Mouse (Mus musculus) ZHBTc4 (cell line): ENCODE measurements around the gene Rpl22.

ENCODE experiments used
- DNase-seq: peaks from one replicate; pipeline ENCODE4 v3.0.0-alpha.2; 2011; ENCODE audit warnings: low read depth, low spot score

Rpl22 gene

GRCm38 (mm10) chr4:152325574-152326411 lies at the start of gene Rpl22:
Gene Rpl22 (plus strand): TSS chr4:152325742.
- peak; percentile 99 for DNase-seq

- peak; percentile 86 for DNase-seq
Measured at GRCm38 (mm10) chr4:152276389-152277347, 48.9 kb upstream of the Rpl22 start.

DNA sequence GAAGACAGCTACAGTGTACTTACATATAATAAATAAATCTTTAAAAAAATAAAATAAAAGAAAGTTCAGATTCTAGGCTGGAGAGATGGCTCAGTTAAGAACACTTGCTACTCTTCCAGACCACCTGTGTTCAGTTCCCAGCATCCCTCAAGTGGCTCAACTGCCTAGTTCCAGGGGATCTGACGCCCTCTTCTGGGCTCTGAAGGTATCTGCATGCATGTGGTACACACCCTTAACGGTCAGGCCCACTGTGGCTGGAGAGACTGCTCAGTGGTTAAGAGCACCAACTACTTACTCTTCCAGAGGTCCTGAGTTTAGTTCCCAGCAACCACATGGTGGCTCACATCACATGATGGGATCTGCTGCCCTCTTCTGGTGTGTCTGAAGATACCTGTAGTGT lies 47.6 kb upstream of the Rpl22 start:
- DNase-seq = peak; percentile 84

GRCm38 (mm10) chr4:152278986-152279385 lies 46.6 kb upstream of the Rpl22 start:
- DNase-seq = no peak

DNA sequence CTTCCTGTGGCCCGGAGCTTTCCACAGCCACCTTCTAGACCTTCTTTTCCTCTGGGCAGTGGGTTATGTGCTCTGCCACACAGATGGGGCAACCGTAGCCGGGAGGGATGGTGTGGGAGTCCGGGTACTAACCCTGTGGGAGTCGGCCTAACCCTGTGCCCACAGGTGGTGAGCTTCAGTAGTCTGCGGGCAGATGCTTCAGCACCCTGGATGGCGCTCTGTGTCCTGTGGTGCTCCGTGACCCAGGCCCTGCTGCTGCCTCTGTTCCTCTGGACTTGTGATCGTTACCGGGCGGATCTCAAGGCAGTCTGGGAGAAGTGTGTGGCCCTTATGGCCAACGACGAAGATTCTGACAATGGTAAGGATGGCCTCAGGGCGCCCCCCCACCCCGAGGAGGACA lies 43.9 kb upstream of the Rpl22 start:
- DNase-seq = no peak

DNA sequence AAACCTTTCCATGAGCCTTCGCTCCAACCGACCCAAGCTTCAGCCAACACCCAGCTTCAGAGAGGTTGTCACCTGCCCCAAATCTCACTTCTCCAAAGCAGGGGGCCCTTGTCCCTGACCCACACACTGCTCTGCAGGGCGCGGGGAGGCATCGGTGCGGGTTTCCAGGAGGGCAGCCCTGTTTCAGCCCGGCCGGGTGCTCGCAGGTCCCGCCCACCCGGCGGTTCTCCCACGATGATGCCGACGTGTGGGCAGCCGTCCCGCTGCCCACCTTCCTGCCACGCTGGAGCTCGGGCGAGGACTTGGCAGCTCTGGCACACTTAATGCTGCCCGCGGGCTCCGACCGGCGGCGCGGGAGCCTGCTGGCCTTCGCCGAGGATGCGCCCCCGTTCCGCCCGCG lies 42.8 kb upstream of the Rpl22 start:
- no peak for DNase-seq

GRCm38 (mm10) chr4:152283186-152283950 lies 42.2 kb upstream of the Rpl22 start:
- peak; percentile 93 for DNase-seq

GRCm38 (mm10) chr4:152285505-152285904 lies 40.0 kb upstream of the Rpl22 start:
- peak; percentile 66 for DNase-seq

GRCm38 (mm10) chr4:152286183-152286582 lies 39.4 kb upstream of the Rpl22 start:
- DNase-seq = peak; percentile 80

- DNase-seq = peak; percentile 80
Measured at GRCm38 (mm10) chr4:152286887-152287286, 38.7 kb upstream of the Rpl22 start.

DNA sequence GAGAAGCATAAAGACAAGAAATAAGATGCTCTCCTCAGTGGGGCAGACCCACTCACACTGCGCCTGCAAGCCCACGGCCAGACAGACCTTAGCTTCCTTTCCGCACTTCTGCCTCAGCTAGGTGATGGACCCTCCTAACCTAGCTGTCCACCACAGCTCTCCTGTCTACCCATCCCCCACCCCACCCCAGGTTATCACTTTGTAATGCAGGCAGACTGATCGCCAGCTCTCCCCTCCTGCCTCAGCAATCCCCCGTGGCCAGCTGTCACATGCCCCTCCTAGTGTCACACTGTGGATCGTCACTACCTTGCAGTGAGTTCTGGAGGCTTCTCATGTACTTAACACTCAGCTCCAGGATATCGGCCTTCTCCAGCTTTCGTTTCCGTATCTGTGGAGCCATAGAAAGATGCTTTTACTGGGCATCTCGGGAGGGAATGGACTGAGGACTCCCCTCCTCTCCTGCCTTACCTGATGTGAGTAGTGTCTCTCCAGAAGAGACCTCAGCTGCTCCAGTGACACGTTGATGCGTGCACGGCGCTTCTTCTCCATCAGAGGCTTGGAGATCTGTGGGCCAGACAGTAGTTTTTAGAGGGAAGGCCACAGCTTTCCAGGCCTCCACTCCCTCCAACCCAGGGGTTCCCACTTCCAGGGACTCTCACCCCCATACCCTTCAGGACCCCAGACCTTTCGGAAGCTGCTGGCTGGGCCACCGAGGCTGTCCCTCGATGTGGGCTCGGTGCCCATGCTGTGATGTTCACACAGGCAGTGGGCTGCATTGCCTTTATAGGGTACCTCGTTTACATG lies 38.0 kb upstream of the Rpl22 start:
- DNase-seq = no peak

DNA sequence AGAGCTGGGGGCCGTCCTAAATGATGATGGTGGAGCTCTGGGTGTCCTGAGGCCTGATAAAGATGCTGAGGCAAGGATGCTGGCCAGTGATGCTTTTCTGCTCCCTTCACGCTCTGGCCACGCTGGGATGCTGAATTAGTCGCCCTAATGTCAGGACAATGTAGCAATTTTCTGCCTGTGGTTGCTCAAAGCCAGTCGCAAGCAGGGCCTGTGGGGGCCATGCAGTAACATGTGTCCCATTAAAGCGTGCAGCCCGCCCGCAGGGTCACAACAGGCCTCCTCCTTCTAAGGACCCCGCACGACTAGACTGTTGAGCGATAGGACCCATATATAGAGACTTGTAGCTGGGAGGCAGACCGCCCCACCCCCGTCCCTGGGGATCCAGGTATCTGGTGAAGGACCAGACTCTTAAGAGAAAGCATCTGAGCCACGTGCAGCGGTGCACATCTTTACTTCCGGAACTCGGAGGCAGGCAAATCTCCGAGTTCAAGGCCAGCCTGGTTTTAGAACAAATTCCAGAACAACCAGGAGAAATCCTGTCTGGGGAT lies 37.1 kb upstream of the Rpl22 start:
- DNase-seq = no peak

DNA sequence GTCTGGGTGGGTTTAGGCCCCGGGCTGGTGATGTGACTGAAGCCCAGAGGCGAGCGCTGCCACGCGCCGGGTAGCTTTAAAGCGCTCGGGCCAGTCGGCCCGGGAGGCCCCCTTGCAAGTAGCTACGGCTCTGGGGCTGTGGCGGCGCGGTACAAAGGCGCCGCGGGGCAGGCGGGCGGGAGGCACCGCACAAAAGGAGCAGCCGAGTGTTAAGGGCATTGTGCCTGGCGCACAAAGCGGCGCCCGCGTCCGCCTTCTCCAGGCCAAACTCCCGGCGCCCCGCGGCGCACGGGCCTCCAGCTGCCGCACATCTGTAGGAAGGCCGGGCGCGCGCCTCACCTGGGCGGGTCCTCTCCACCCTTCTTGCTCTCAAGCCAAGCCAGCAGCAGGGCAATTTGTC lies 35.2 kb upstream of the Rpl22 start:
- DNase-seq = peak; percentile 96

GRCm38 (mm10) chr4:152290991-152291390 lies 34.6 kb upstream of the Rpl22 start:
- DNase-seq = no peak

DNA sequence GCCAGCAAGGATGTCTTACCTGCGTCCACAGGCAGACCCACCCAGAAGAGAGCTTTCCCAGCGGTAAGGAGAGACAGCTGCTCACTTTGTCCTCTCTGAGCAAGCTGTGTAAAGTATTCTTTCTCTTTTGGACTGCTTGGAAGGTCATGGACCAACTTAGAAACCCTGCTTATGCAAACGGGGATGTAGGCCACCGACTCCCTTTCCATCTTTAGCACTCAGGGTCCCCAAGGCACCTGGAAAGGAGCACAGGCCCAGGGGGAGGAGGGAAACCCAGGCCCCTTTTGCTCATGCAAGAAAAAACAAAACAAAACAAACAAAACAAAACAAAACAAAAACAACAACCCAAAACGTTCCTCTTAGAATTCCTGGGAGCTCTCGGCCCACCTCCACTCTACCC lies 34.0 kb upstream of the Rpl22 start, which contains the start of gene Hes3:
Gene Hes3, minus strand, starts transcription at position 101 of the 400 bp plus-strand sequence.
- no peak for DNase-seq

GRCm38 (mm10) chr4:152292102-152292765 lies 33.3 kb upstream of the Rpl22 start:
- DNase-seq = no peak

- DNase-seq = no peak
Measured at GRCm38 (mm10) chr4:152294188-152294929, 31.2 kb upstream of the Rpl22 start.

DNA sequence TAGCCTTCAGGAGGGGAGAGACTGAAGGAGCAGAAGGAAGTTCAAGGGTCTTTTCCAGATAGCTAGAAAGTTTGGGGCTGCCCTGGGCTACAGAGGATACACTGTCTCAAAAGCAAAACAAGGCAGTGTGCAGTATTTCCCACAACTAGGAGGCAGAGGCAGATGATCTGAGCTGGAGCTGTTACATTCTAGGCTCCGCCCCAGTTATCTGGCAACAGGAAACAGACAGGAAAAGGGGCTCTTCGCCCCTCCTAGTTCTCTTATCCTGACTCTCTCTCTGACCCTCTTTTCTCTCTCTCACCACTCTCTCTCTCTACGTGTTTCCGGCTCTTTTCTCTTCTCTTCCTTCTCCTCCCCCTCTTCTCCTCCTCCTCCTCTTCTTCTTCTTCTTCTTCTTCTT lies 29.6 kb upstream of the Rpl22 start:
- DNase-seq = no peak

- no peak for DNase-seq
Measured at GRCm38 (mm10) chr4:152296371-152296770, 29.2 kb upstream of the Rpl22 start.
